Mouse (Mus musculus): ENCODE results near the gene Hdac9.

Hdac9 gene

GRCm38 (mm10) chr12:34582522-34582921 is 334.4 kb downstream of the Hdac9 start:
- DNase-seq: no peak

- no peak for DNase-seq
Observed at GRCm38 (mm10) chr12:34579220-34579619, 337.7 kb downstream of the Hdac9 start.

- DNase-seq: no peak
Observed at GRCm38 (mm10) chr12:34571069-34571468, 345.8 kb downstream of the Hdac9 start.

GRCm38 (mm10) chr12:34569472-34569871 is 347.4 kb downstream of the Hdac9 start:
- DNase-seq: no peak

- DNase-seq: no peak
Observed at GRCm38 (mm10) chr12:34569052-34569451, 347.8 kb downstream of the Hdac9 start.

GRCm38 (mm10) chr12:34562331-34562730 is 354.6 kb downstream of the Hdac9 start:
- DNase-seq: no peak

- DNase-seq: no peak
Observed at GRCm38 (mm10) chr12:34559001-34559400, 357.9 kb downstream of the Hdac9 start.

- DNase-seq: no peak
Observed at GRCm38 (mm10) chr12:34554803-34555202, 362.1 kb downstream of the Hdac9 start.

GRCm38 (mm10) chr12:34550268-34550667 is 366.6 kb downstream of the Hdac9 start:
- DNase-seq: no peak

GRCm38 (mm10) chr12:34529165-34529545 is 387.7 kb downstream of the Hdac9 start:
- peak; percentile 92 for DNase-seq

GRCm38 (mm10) chr12:34528201-34529164 is 388.4 kb downstream of the Hdac9 start:
- DNase-seq: peak; percentile 95

GRCm38 (mm10) chr12:34527761-34528160 is 389.1 kb downstream of the Hdac9 start:
- DNase-seq: no peak

GRCm38 (mm10) chr12:34521468-34521867 is 395.4 kb downstream of the Hdac9 start:
- peak; percentile 55 for DNase-seq

GRCm38 (mm10) chr12:34516769-34517562 is 399.9 kb downstream of the Hdac9 start:
- DNase-seq: peak; percentile 83

GRCm38 (mm10) chr12:34506345-34506744 is 410.6 kb downstream of the Hdac9 start:
- DNase-seq: no peak

- peak; percentile 80 for DNase-seq
Observed at GRCm38 (mm10) chr12:34498751-34499626, 417.9 kb downstream of the Hdac9 start.

- DNase-seq: peak; percentile 57
Observed at GRCm38 (mm10) chr12:34498331-34498730, 418.6 kb downstream of the Hdac9 start.

GRCm38 (mm10) chr12:34497702-34498101 is 419.2 kb downstream of the Hdac9 start:
- DNase-seq: peak; percentile 68

GRCm38 (mm10) chr12:34495940-34496339 is 421.0 kb downstream of the Hdac9 start:
- DNase-seq: peak; percentile 65

- no peak for DNase-seq
Observed at GRCm38 (mm10) chr12:34489629-34490028, 427.3 kb downstream of the Hdac9 start.

- DNase-seq: no peak
Observed at GRCm38 (mm10) chr12:34487666-34488065, 429.2 kb downstream of the Hdac9 start.

GRCm38 (mm10) chr12:34487021-34487420 is 429.9 kb downstream of the Hdac9 start:
- DNase-seq: no peak

GRCm38 (mm10) chr12:34486016-34486415 is 430.9 kb downstream of the Hdac9 start:
- no peak for DNase-seq

Measured in heart, adult 11 months (tissue).